Mouse (Mus musculus) MEL (cell line): ENCODE results near the gene Sycp2.

Experiments used
- CHD2 ChIP-seq: IDR thresholded peaks from 2 replicates; pipeline ENCODE4 v1.6.1; 2011; ENCODE audit warnings: low read length, improper control_type of control experiment
- CTCF ChIP-seq, 3 experiments: IDR thresholded peaks in 2 of 3; conservative IDR thresholded peaks in 1 of 3; 2 replicates each; pipeline ENCODE4 v1.5.1; 2011 to 2012; ENCODE audit warnings: low read length in 3 of 3, low read depth in 2 of 3, mild to moderate bottlenecking in 2 of 3, improper control_type of control experiment in 1 of 3, inconsistent platforms in 1 of 3, mixed read lengths in 1 of 3, moderate library complexity in 1 of 3; ENCODE audit not compliant: control insufficient read depth in 1 of 3, insufficient read depth in 1 of 3, poor library complexity in 1 of 3, severe bottlenecking in 1 of 3
- ETS1 ChIP-seq: IDR thresholded peaks from 2 replicates; pipeline ENCODE4 v1.6.1; 2012; ENCODE audit warnings: low read depth, mild to moderate bottlenecking, inconsistent platforms, low read length, improper control_type of control experiment, moderate library complexity
- GATA1 ChIP-seq: IDR thresholded peaks from 2 replicates; pipeline ENCODE4 v1.6.1; 2011; ENCODE audit warnings: low read depth, low read length, improper control_type of control experiment
- JUND ChIP-seq: IDR thresholded peaks from 2 replicates; pipeline ENCODE4 v1.6.1; 2011; ENCODE audit warnings: low read depth, mild to moderate bottlenecking, improper control_type of control experiment, low read length
- POLR2A ChIP-seq, 2 experiments: IDR thresholded peaks; 2 replicates each; pipeline ENCODE4 v1.6.1; 2011 to 2012; ENCODE audit warnings: low read length in 2 of 2, mild to moderate bottlenecking in 2 of 2, control low read depth in 1 of 2, improper control_type of control experiment in 1 of 2, low read depth in 1 of 2, moderate library complexity in 1 of 2; ENCODE audit not compliant: control insufficient read depth in 1 of 2, insufficient read depth in 1 of 2, poor library complexity in 1 of 2
- TCF12 ChIP-seq: IDR thresholded peaks from 2 replicates; pipeline ENCODE4 v1.6.1; 2014; ENCODE audit warnings: low read depth, mild to moderate bottlenecking, inconsistent platforms, low read length, improper control_type of control experiment, moderate library complexity
- USF1 ChIP-seq: IDR thresholded peaks from 2 replicates; pipeline ENCODE4 v1.6.1; 2014; ENCODE audit warnings: low read depth, mild to moderate bottlenecking, inconsistent platforms, low read length, improper control_type of control experiment, moderate library complexity
- ZNF384 ChIP-seq: IDR thresholded peaks from 2 replicates; pipeline ENCODE4 v1.6.1; 2012; ENCODE audit warnings: low read depth, mild to moderate bottlenecking, inconsistent platforms, low read length, improper control_type of control experiment

DNA sequence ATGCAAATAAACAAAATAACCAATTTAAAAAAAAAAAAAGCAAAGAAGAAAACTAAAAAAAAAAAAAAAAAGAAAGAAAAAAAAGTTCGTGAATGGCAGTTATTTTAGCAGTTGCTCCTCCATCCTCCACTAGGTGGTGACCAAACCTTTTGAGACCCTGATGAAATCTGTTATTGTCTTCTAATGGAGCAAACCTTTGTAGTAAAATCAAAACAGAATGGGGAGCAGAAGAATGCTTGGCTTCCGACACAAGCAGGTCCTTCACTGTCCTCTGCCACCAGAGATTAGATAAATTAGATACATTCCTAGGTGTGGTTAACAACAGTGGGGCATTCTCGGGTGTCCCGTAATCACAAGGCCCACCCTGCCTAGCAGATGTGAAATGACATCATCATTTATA, 18.7 kb upstream of the Sycp2 start:
- no peak for TF ChIP-seq POLR2A (IDR thresholded peaks at IDR 0.05; ENCODE audit: control insufficient read depth in 1 of 2, insufficient read depth in 1 of 2, low read depth in 1 of 2, low read length in 2 of 2, poor library complexity in 1 of 2)
- no peak; a peak in 1 of 6 replicates for TF ChIP-seq CTCF (IDR thresholded peaks at IDR 0.05 in 2 of 3, conservative IDR thresholded peaks at IDR 0.05 in 1 of 3; ENCODE audit: control insufficient read depth in 1 of 3, insufficient read depth in 1 of 3, low read depth in 2 of 3, low read length in 3 of 3, poor library complexity in 1 of 3, severe bottlenecking in 1 of 3)
- TF ChIP-seq GATA1 = no peak
- TF ChIP-seq TCF12 = no peak
- no peak for TF ChIP-seq ETS1
- TF ChIP-seq ZNF384 = no peak
- no peak for TF ChIP-seq USF1
- TF ChIP-seq JUND = no peak
- TF ChIP-seq CHD2 = no peak
